Mouse (Mus musculus): ENCODE measurements around the gene Hes3. TPM values are rescaled to one million over a fixed set of nuclear protein-coding genes. Genes with fewer than 3 reads are reported as not detected.
A peak's percentile ranks its signal among the peaks of the same experiment; 100 is the strongest.

Hes3 gene
- polyA plus RNA-seq, 1 experiment from 2014 or later: not detected

GRCm38 (mm10) chr4:152326543-152326942, 35.1 kb upstream of the Hes3 start:
- Histone ChIP-seq H3K9me3 (replicated peaks; ENCODE audit: control insufficient read depth, low read length) (no peaks in the 10 kb centered on the region), H3K4me1 (ENCODE audit: control insufficient read depth, insufficient read depth, low read length) (peaks cover 19% of the 10 kb centered on the region), H3K9ac (ENCODE audit: low read length) (peak overlapping the region; percentile 92), H3K27me3 (ENCODE audit: control insufficient read depth, insufficient read depth, low read length) (no peaks in the 10 kb centered on the region), H3K4me3 (ENCODE audit: low read length) (peak overlapping the region; percentile 83), H3K4me2 (ENCODE audit: low read depth, low read length) (peak overlapping the region; percentile 96), H3K36me3 (ENCODE audit: control insufficient read depth, insufficient read depth) (peaks cover 33% of the 10 kb centered on the region), H3K27ac (ENCODE audit: low read length) (no peak overlapping the region)
- 2% methylated on average over 11 of the region's 11 CpGs for WGBS
- ATAC-seq (replicated peaks; ENCODE audit: extremely low read depth, insufficient read depth, low FRiP score): no peak

DNA sequence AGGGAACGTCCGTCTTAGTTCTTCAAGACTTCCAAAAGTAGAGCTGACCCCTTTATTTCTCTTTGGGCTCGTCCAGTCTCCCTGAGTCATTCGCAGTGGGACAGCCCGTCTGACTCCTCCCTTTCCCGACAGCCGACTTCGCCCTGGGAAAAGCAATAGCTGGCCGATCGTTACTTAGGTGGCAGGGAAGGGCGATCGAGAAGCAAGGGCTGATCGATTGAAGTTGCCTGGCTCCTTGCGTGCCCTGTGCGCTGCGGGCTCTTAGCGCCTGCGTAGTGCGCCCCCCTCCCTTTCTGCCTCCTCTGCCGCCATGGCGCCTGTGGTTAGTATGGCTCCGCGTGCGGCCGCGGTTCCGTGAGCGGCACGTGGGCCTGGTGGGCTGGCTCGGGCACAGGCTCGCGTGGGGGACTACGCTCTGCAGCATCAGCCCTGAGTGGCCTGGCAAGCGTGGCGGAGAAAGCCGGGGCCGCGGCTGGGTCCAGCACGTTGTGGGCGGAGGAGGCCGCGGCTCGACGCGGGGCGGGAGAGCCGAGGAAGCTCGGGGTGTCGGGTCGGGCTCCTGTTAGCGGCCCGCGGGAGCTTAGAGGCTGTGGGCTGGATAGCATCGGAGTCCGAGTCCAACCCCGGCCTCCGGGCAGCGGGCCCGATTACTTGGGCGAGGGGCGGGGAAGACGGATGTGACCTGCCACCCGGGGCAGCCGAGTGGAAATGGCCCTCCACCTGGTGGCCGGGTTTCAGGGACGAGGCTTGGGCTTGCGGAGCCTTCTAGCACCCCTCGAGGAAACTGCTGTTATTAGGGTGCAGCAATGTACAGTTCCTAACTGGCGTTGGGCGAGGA, 34.3 kb upstream of the Hes3 start, which contains the start of gene Rpl22:
TSS of gene Rpl22 (plus strand) at position 169 of the 838 bp plus-strand sequence.
- under 1% methylated on average over 70 of the region's 70 CpGs for WGBS
- Histone ChIP-seq H3K9ac (ENCODE audit: low read length) (peak within 1 kb of the TSS; percentile 92), H3K27ac (ENCODE audit: low read length) (peak within 1 kb of the TSS; percentile 72), H3K9me3 (replicated peaks; ENCODE audit: control insufficient read depth, low read length) (no peaks in the 10 kb centered on the region), H3K4me3 (ENCODE audit: low read length) (peak within 1 kb of the TSS; percentile 83), H3K4me1 (ENCODE audit: control insufficient read depth, insufficient read depth, low read length) (peaks cover 19% of the 10 kb centered on the region), H3K4me2 (ENCODE audit: low read depth, low read length) (peak within 1 kb of the TSS; percentile 96), H3K27me3 (ENCODE audit: control insufficient read depth, insufficient read depth, low read length) (no peaks in the 10 kb centered on the region), H3K36me3 (ENCODE audit: control insufficient read depth, insufficient read depth) (peaks cover 26% of the 10 kb centered on the region)
- ATAC-seq (replicated peaks; ENCODE audit: extremely low read depth, insufficient read depth, low FRiP score): peak; percentile 94

GRCm38 (mm10) chr4:152324641-152325562, 33.4 kb upstream of the Hes3 start:
- peak overlapping the region; percentile 66 for H3K9ac ChIP-seq (ENCODE audit: low read length)

GRCm38 (mm10) chr4:152321464-152321863, 30.0 kb upstream of the Hes3 start:
- Histone ChIP-seq H3K27me3 (ENCODE audit: control insufficient read depth, insufficient read depth, low read length) (peaks cover 5% of the 10 kb centered on the region), H3K4me3 (ENCODE audit: low read length) (no peak overlapping the region), H3K36me3 (ENCODE audit: control insufficient read depth, insufficient read depth) (no peaks in the 10 kb centered on the region), H3K27ac (ENCODE audit: low read length) (no peak overlapping the region), H3K9me3 (replicated peaks; ENCODE audit: control insufficient read depth, low read length) (no peaks in the 10 kb centered on the region), H3K4me1 (ENCODE audit: control insufficient read depth, insufficient read depth, low read length) (peaks cover 10% of the 10 kb centered on the region), H3K4me2 (ENCODE audit: low read depth, low read length) (no peak overlapping the region), H3K9ac (ENCODE audit: low read length) (no peak overlapping the region)
- WGBS: 58% methylated on average over 5 of the region's 5 CpGs
- no peak for ATAC-seq (replicated peaks; ENCODE audit: extremely low read depth, insufficient read depth, low FRiP score)

More at GRCm38 (mm10) chr4:152324641-152325562, 33.4 kb upstream of the Hes3 start:
- peak; percentile 15 for ATAC-seq (replicated peaks; ENCODE audit: extremely low read depth, insufficient read depth, low FRiP score)
- H3K4me3 ChIP-seq (ENCODE audit: low read length): peak overlapping the region; percentile 83
- 43% methylated on average over 16 of the region's 16 CpGs for WGBS
- H3K4me2 ChIP-seq (ENCODE audit: low read depth, low read length): peak overlapping the region; percentile 61
- H3K27me3 ChIP-seq (ENCODE audit: control insufficient read depth, insufficient read depth, low read length): no peaks in the 10 kb centered on the region
- H3K36me3 ChIP-seq (ENCODE audit: control insufficient read depth, insufficient read depth): peaks cover 17% of the 10 kb centered on the region
- H3K27ac ChIP-seq (ENCODE audit: low read length): peak overlapping the region; percentile 47
- no peaks in the 10 kb centered on the region for H3K9me3 ChIP-seq (replicated peaks; ENCODE audit: control insufficient read depth, low read length)
- H3K4me1 ChIP-seq (ENCODE audit: control insufficient read depth, insufficient read depth, low read length): peaks cover 19% of the 10 kb centered on the region

DNA sequence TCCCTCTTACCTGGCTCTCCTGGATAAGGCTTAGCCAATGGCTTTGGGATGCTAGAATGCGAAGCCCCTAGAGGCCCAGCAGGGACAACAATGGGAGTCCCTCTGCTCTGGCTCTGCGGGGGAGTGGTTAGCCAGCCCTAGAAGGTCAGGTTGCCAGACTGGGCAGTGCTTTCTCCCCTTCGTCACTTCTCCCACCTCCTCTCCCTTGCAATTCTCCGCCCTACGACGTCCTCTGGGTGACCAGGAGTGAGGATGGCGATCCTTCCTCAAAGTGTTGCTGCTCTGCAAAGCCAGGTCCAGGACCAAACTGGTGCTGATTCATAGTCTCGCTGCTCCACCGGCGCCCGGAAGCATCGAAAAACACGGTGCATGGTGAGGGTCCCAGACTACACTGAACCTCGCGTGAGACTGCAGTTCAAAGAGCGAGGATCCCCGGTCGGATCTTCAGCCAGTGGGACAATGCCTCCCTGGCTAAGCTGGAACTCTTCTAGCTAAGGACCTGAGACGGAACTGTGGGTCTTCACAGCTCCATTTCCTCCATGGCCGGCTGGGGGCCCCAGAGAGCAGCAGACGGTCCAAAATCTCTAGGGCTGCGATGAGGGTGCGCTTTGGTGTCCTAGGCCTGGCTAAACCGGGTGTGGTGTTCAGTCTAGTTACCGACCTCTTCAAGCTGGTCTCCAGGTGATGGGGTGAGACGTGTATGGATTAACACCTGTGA, 27.2 kb upstream of the Hes3 start, which contains the start of gene Rnf207:
TSS of gene Rnf207 (minus strand) at position 477 of the 718 bp plus-strand sequence.
- peaks cover 26% of the 10 kb centered on the region for H3K4me1 ChIP-seq (ENCODE audit: control insufficient read depth, insufficient read depth, low read length)
- peaks cover 27% of the 10 kb centered on the region for H3K27me3 ChIP-seq (ENCODE audit: control insufficient read depth, insufficient read depth, low read length)
- 3% methylated on average over 26 of the region's 26 CpGs for WGBS
- H3K9me3 ChIP-seq (replicated peaks; ENCODE audit: control insufficient read depth, low read length): no peaks in the 10 kb centered on the region
- peak; percentile 73 for ATAC-seq (replicated peaks; ENCODE audit: extremely low read depth, insufficient read depth, low FRiP score)
- peak within 1 kb of the TSS; percentile 81 for H3K4me2 ChIP-seq (ENCODE audit: low read depth, low read length)
- H3K4me3 ChIP-seq (ENCODE audit: low read length): peak within 1 kb of the TSS; percentile 62
- peak within 1 kb of the TSS; percentile 100 for H3K27ac ChIP-seq (ENCODE audit: low read length)
- H3K9ac ChIP-seq (ENCODE audit: low read length): peak within 1 kb of the TSS; percentile 82
- no peaks in the 10 kb centered on the region for H3K36me3 ChIP-seq (ENCODE audit: control insufficient read depth, insufficient read depth)

DNA sequence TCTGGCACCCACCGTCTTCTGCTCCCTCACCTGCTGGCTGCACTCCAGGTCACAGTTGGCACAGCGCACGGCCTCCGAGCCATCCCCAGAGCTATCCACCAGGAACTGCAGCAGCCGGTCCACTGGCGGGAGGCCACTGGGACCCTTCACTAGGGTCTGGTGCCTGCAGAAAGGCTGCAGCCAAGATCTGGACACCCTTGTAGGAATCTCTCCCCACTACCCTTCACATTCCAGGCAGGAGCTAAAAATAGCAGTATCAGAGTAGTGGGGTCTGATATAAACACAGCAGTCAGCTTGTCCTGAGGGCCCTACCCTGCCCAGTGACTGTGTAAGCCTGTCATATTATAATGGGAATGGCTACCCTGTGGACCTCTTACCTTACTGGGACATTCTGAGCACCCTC, 26.2 kb upstream of the Hes3 start:
- H3K4me3 ChIP-seq (ENCODE audit: low read length): peak overlapping the region; percentile 62
- no peaks in the 10 kb centered on the region for H3K9me3 ChIP-seq (replicated peaks; ENCODE audit: control insufficient read depth, low read length)
- peak overlapping the region; percentile 100 for H3K27ac ChIP-seq (ENCODE audit: low read length)
- peaks cover 27% of the 10 kb centered on the region for H3K27me3 ChIP-seq (ENCODE audit: control insufficient read depth, insufficient read depth, low read length)
- peak overlapping the region; percentile 81 for H3K4me2 ChIP-seq (ENCODE audit: low read depth, low read length)
- H3K36me3 ChIP-seq (ENCODE audit: control insufficient read depth, insufficient read depth): no peaks in the 10 kb centered on the region
- peak overlapping the region; percentile 82 for H3K9ac ChIP-seq (ENCODE audit: low read length)
- peaks cover 34% of the 10 kb centered on the region for H3K4me1 ChIP-seq (ENCODE audit: control insufficient read depth, insufficient read depth, low read length)
- ATAC-seq (replicated peaks; ENCODE audit: extremely low read depth, insufficient read depth, low FRiP score): peak; percentile 74
- WGBS: 32% methylated on average over 6 of the region's 6 CpGs

GRCm38 (mm10) chr4:152315498-152316213, 24.2 kb upstream of the Hes3 start:
- Histone ChIP-seq H3K36me3 (ENCODE audit: control insufficient read depth, insufficient read depth) (peaks cover 6% of the 10 kb centered on the region; the same call in 1 of the 2 replicates), H3K9ac (ENCODE audit: low read length) (peak overlapping the region; percentile 82), H3K4me1 (ENCODE audit: control insufficient read depth, insufficient read depth, low read length) (peaks cover 34% of the 10 kb centered on the region), H3K27ac (ENCODE audit: low read length) (peak overlapping the region; percentile 52), H3K9me3 (replicated peaks; ENCODE audit: control insufficient read depth, low read length) (no peaks in the 10 kb centered on the region), H3K27me3 (ENCODE audit: control insufficient read depth, insufficient read depth, low read length) (peaks cover 34% of the 10 kb centered on the region), H3K4me3 (ENCODE audit: low read length) (peak overlapping the region; percentile 62), H3K4me2 (ENCODE audit: low read depth, low read length) (peak overlapping the region; percentile 81)
- WGBS: 3% methylated on average over 43 of the region's 43 CpGs
- no peak for ATAC-seq (replicated peaks; ENCODE audit: extremely low read depth, insufficient read depth, low FRiP score)

- Histone ChIP-seq H3K36me3 (ENCODE audit: control insufficient read depth, insufficient read depth) (peaks cover 10% of the 10 kb centered on the region), H3K9me3 (replicated peaks; ENCODE audit: control insufficient read depth, low read length) (no peaks in the 10 kb centered on the region), H3K27ac (ENCODE audit: low read length) (no peak overlapping the region), H3K4me1 (ENCODE audit: control insufficient read depth, insufficient read depth, low read length) (peaks cover 29% of the 10 kb centered on the region), H3K4me2 (ENCODE audit: low read depth, low read length) (no peak overlapping the region; the same call in 1 of the 2 replicates), H3K27me3 (ENCODE audit: control insufficient read depth, insufficient read depth, low read length) (peaks cover 34% of the 10 kb centered on the region), H3K9ac (ENCODE audit: low read length) (no peak overlapping the region), H3K4me3 (ENCODE audit: low read length) (no peak overlapping the region)
- no peak for ATAC-seq (replicated peaks; ENCODE audit: extremely low read depth, insufficient read depth, low FRiP score)
Measured at GRCm38 (mm10) chr4:152313934-152314333, 22.5 kb upstream of the Hes3 start.

All from heart, embryonic 16.5 days (tissue).